Comparison of ENCODE assay signal across 16 mouse cellular contexts in genomic region chr16:78489604-78490003, GRCm38 (mm10).
DNase-seq lines count a peak whose midpoint lies in the region; ATAC-seq and TF ChIP-seq lines count a peak whose summit lies in the region.
"Had no signal": no experiment of that assay in that cellular context is flagged by ENCODE, and none has a peak within 500 bp of the region (broad histone marks: within the 10 kb centered on the region; RNA-seq: fewer than 3 reads in every experiment).

No protein-coding gene starts in this region.

- no peak overlapping the region for H3K9ac ChIP-seq in heart, postnatal 0 days (replicated peaks; ENCODE audit: low read depth, low read length)
- no peak overlapping the region for H3K9ac ChIP-seq in lung, postnatal 0 days (replicated peaks; ENCODE audit: low read depth)
- H3K9ac ChIP-seq in stomach, embryonic 16.5 days (ENCODE audit: low read length) = no peak overlapping the region
- H3K9ac ChIP-seq: hindbrain, embryonic 13.5 days; intestine, embryonic 15.5 days; liver, embryonic 14.5 days had no signal

- no peaks in the 10 kb centered on the region for H3K36me3 ChIP-seq in heart, postnatal 0 days (replicated peaks; ENCODE audit: control insufficient read depth, insufficient read depth, low read length)
- no peaks in the 10 kb centered on the region for H3K36me3 ChIP-seq in lung, postnatal 0 days (ENCODE audit: insufficient read depth, low read length)
- H3K36me3 ChIP-seq in stomach, embryonic 16.5 days (ENCODE audit: control insufficient read depth, insufficient read depth, low read length) = no peaks in the 10 kb centered on the region
- H3K36me3 ChIP-seq in forebrain, embryonic 10.5 days (replicated peaks) = no peaks in the 10 kb centered on the region
- H3K36me3 ChIP-seq: embryonic facial prominence, embryonic 13.5 days; hindbrain, embryonic 13.5 days; intestine, embryonic 15.5 days; limb, embryonic 10.5 days had no signal

- no peak for TF ChIP-seq CTCF in heart, postnatal 0 days (IDR thresholded peaks at IDR 0.05; ENCODE audit: low read depth)
- no peak for TF ChIP-seq CTCF in lung, postnatal 0 days (IDR thresholded peaks at IDR 0.05)

- no peak for TF ChIP-seq EP300 in heart, postnatal 0 days (IDR thresholded peaks at IDR 0.05; ENCODE audit: low read depth)
- no peak for TF ChIP-seq EP300 in lung, postnatal 0 days (IDR thresholded peaks at IDR 0.05)

- H3K27ac ChIP-seq in heart, postnatal 0 days (ENCODE audit: low read depth) = peak overlapping the region; percentile 80; the same call in 1 of the 2 replicates
- peak overlapping the region; percentile 68; the same call in 1 of the 2 replicates for H3K27ac ChIP-seq in lung, postnatal 0 days (ENCODE audit: low read length)
- H3K27ac ChIP-seq in stomach, embryonic 16.5 days (ENCODE audit: low read length) = no peak overlapping the region
- H3K27ac ChIP-seq in forebrain, embryonic 10.5 days = no peak overlapping the region
- H3K27ac ChIP-seq: embryonic facial prominence, embryonic 13.5 days; hindbrain, embryonic 13.5 days; intestine, embryonic 15.5 days; layer of hippocampus, adult 2 months; limb, embryonic 10.5 days; liver, embryonic 14.5 days had no signal

- H3K9me3 ChIP-seq in heart, postnatal 0 days (replicated peaks; ENCODE audit: control insufficient read depth, low read length) = no peaks in the 10 kb centered on the region
- H3K9me3 ChIP-seq in lung, postnatal 0 days (ENCODE audit: low read length) = no peaks in the 10 kb centered on the region; the same call in 1 of the 2 replicates
- no peaks in the 10 kb centered on the region for H3K9me3 ChIP-seq in stomach, embryonic 16.5 days (replicated peaks; ENCODE audit: control insufficient read depth, low read length)
- H3K9me3 ChIP-seq in forebrain, embryonic 10.5 days = no peaks in the 10 kb centered on the region
- H3K9me3 ChIP-seq: embryonic facial prominence, embryonic 13.5 days; hindbrain, embryonic 13.5 days; intestine, embryonic 15.5 days; limb, embryonic 10.5 days had no signal

- 50% methylated on average over 4 of the region's 4 CpGs for WGBS in heart, postnatal 0 days
- WGBS in lung, postnatal 0 days = 36% methylated on average over 4 of the region's 4 CpGs
- 54% methylated on average over 4 of the region's 4 CpGs for WGBS in stomach, embryonic 16.5 days
- 59% methylated on average over 4 of the region's 4 CpGs for WGBS in forebrain, embryonic 10.5 days

- no peak for DNase-seq in heart, postnatal 0 days (ENCODE audit: low spot score)
- no peak for DNase-seq in heart, postnatal 4 days
- DNase-seq in lung, postnatal 0 days (ENCODE audit: low spot score) = no peak
- no peak for DNase-seq in lung, postnatal 14 days
- no peak for DNase-seq in forebrain, embryonic 10.5 days (ENCODE audit: extremely low spot score, low spot score)
- no peak for DNase-seq in urinary bladder, postnatal 10 days (ENCODE audit: low spot score)
- DNase-seq: cerebellum, adult 11-12 months; gastrocnemius, postnatal 10 days had no signal

- no peaks in the 10 kb centered on the region; the same call in 1 of the 2 replicates for H3K4me1 ChIP-seq in heart, postnatal 0 days (ENCODE audit: control insufficient read depth, insufficient read depth)
- H3K4me1 ChIP-seq in lung, postnatal 0 days (ENCODE audit: insufficient read depth, low read depth, low read length) = no peaks in the 10 kb centered on the region
- no peaks in the 10 kb centered on the region for H3K4me1 ChIP-seq in stomach, embryonic 16.5 days (ENCODE audit: control insufficient read depth, insufficient read depth, low read length)
- H3K4me1 ChIP-seq in forebrain, embryonic 10.5 days = peaks cover 15% of the 10 kb centered on the region
- H3K4me1 ChIP-seq: embryonic facial prominence, embryonic 13.5 days; intestine, embryonic 15.5 days had no signal

- peak overlapping the region; percentile 54; the same call in 1 of the 2 replicates for H3K4me2 ChIP-seq in heart, postnatal 0 days (ENCODE audit: low read depth, low read length)
- H3K4me2 ChIP-seq in lung, postnatal 0 days (replicated peaks; ENCODE audit: low read depth, low read length) = peak overlapping the region; percentile 40; the same call in 1 of the 2 replicates
- peak overlapping the region; percentile 61; the same call in 1 of the 2 replicates for H3K4me2 ChIP-seq in stomach, embryonic 16.5 days (ENCODE audit: low read depth, low read length)

- no peak for ATAC-seq in heart, postnatal 0 days (ENCODE audit: insufficient read depth, low read depth)
- ATAC-seq in lung, postnatal 0 days = no peak
- peak; percentile 60 for ATAC-seq in common myeloid progenitor, adult 5-6 weeks (replicated peaks; ENCODE audit: low read depth, poor library complexity, severe bottlenecking)
- ATAC-seq in stomach, embryonic 16.5 days (ENCODE audit: insufficient read depth, low FRiP score) = no peak

- H3K27me3 ChIP-seq in heart, postnatal 0 days (ENCODE audit: control insufficient read depth, insufficient read depth, low read length) = no peaks in the 10 kb centered on the region
- no peaks in the 10 kb centered on the region for H3K27me3 ChIP-seq in lung, postnatal 0 days (replicated peaks; ENCODE audit: insufficient read depth, low read length)
- no peaks in the 10 kb centered on the region for H3K27me3 ChIP-seq in stomach, embryonic 16.5 days (ENCODE audit: control insufficient read depth, insufficient read depth, low read length)
- no peaks in the 10 kb centered on the region for H3K27me3 ChIP-seq in forebrain, embryonic 10.5 days (ENCODE audit: poor library complexity, severe bottlenecking)
- H3K27me3 ChIP-seq: embryonic facial prominence, embryonic 13.5 days; hindbrain, embryonic 13.5 days; intestine, embryonic 15.5 days had no signal

- H3K4me3 ChIP-seq in heart, postnatal 0 days (ENCODE audit: low read depth, low read length) = no peak overlapping the region
- H3K4me3 ChIP-seq in lung, postnatal 0 days (ENCODE audit: low read depth, low read length) = no peak overlapping the region
- H3K4me3 ChIP-seq in stomach, embryonic 16.5 days (replicated peaks; ENCODE audit: low read length) = no peak overlapping the region
- H3K4me3 ChIP-seq in forebrain, embryonic 10.5 days = no peak overlapping the region

Comparison
In these comparisons a context has a peak if more than half of its experiments do, and no peak if none do; other contexts are left out.
1. H3K27ac ChIP-seq: peak in heart, postnatal 0 days (single experiment) and lung, postnatal 0 days (single experiment); none in stomach, embryonic 16.5 days (single experiment) and forebrain, embryonic 10.5 days (single experiment).
2. Peak in every context shown above with its lines, with median percentiles within 50 percentile points of each other: H3K4me2 ChIP-seq.